Mouse (Mus musculus) ES-Bruce4 (cell line): Measurements from ENCODE around the gene Dlgap5. TPM values are rescaled to one million over a fixed set of nuclear protein-coding genes. Genes with fewer than 3 reads are reported as not detected.
A peak's percentile ranks its signal among the peaks of the same experiment; 100 is the strongest.

ENCODE experiments used
- H3K27ac ChIP-seq: 2 replicates; pipeline ENCODE4 v1.5.1; 2012; ENCODE audit warnings: low read length, inconsistent platforms; ENCODE audit not compliant: insufficient read depth
- H3K27me3 ChIP-seq: 2 replicates; pipeline ENCODE4 v1.6.1; 2012; ENCODE audit warnings: mild to moderate bottlenecking, low read length, inconsistent platforms; ENCODE audit not compliant: control insufficient read depth, poor library complexity, insufficient read depth, severe bottlenecking
- H3K36me3 ChIP-seq: 2 replicates; pipeline ENCODE4 v1.6.1; 2012; ENCODE audit warnings: inconsistent platforms, mild to moderate bottlenecking, low read length, moderate library complexity; ENCODE audit not compliant: control insufficient read depth, poor library complexity, insufficient read depth, severe bottlenecking
- H3K4me1 ChIP-seq: one replicate; pipeline ENCODE4 v1.8.1; 2011; ENCODE audit warnings: low read length; ENCODE audit not compliant: control insufficient read depth, insufficient read depth
- H3K4me3 ChIP-seq: 2 replicates; pipeline ENCODE4 v1.5.1; 2011; ENCODE audit warnings: low read depth, mild to moderate bottlenecking, low read length
- H3K9ac ChIP-seq: 2 replicates; pipeline ENCODE4 v1.6.1; 2012; ENCODE audit warnings: low read depth, mild to moderate bottlenecking, inconsistent platforms; ENCODE audit not compliant: poor library complexity, severe bottlenecking
- H3K9me3 ChIP-seq: replicated peaks from 2 replicates; pipeline ENCODE4 v1.6.1; 2012; ENCODE audit warnings: mild to moderate bottlenecking, low read length, inconsistent platforms; ENCODE audit not compliant: control insufficient read depth, poor library complexity, insufficient read depth, severe bottlenecking
- CTCF ChIP-seq: IDR thresholded peaks from one replicate; pipeline ENCODE4 v1.8.1; 2011; ENCODE audit warnings: low read depth, low read length
- EP300 ChIP-seq: IDR thresholded peaks from 2 replicates; pipeline ENCODE4 v1.6.1; 2011; ENCODE audit warnings: low read depth, low read length; ENCODE audit not compliant: insufficient read depth
- POLR2A ChIP-seq: IDR thresholded peaks from one replicate; pipeline ENCODE4 v1.8.1; 2011; ENCODE audit warnings: low read length; ENCODE audit not compliant: insufficient read depth
- polyA plus RNA-seq: library from polyadenylated mRNA; stranded (reverse); fragments of >200 nt; gene quantifications from 2 replicates; pipeline ENCODE4 v1.2.4, GENCODE M21; 2011; ENCODE audit warnings: low read depth; ENCODE audit not compliant: missing spikeins, insufficient read depth, insufficient read length

Gene Dlgap5
- polyA plus RNA-seq, 1 experiment, result 141 TPM

GRCm38 (mm10) chr14:47371689-47372088, 46.5 kb downstream of the Dlgap5 start:
- H3K9ac ChIP-seq, result no peak overlapping the region
- TF ChIP-seq EP300 (no peak), CTCF (no peak), POLR2A (no peak)
- no peak overlapping the region for H3K27ac ChIP-seq
- no peaks in the 10 kb centered on the region for H3K27me3 ChIP-seq
- no peaks in the 10 kb centered on the region for H3K36me3 ChIP-seq
- no peaks in the 10 kb centered on the region for H3K4me1 ChIP-seq
- no peaks in the 10 kb centered on the region for H3K9me3 ChIP-seq
- H3K4me3 ChIP-seq, result no peak overlapping the region

GRCm38 (mm10) chr14:47370790-47371189, 47.4 kb downstream of the Dlgap5 start:
- no peak overlapping the region for H3K9ac ChIP-seq
- no peak overlapping the region for H3K4me3 ChIP-seq
- H3K36me3 ChIP-seq, result no peaks in the 10 kb centered on the region
- H3K27ac ChIP-seq, result no peak overlapping the region
- no peaks in the 10 kb centered on the region for H3K4me1 ChIP-seq
- H3K9me3 ChIP-seq, result no peaks in the 10 kb centered on the region
- no peaks in the 10 kb centered on the region for H3K27me3 ChIP-seq
- no peak for TF ChIP-seq POLR2A
- no peak for TF ChIP-seq EP300
- no peak for TF ChIP-seq CTCF

- no peaks in the 10 kb centered on the region for H3K27me3 ChIP-seq
- TF ChIP-seq EP300 (no peak), POLR2A (no peak), CTCF (no peak)
- H3K36me3 ChIP-seq, result no peaks in the 10 kb centered on the region
- no peak overlapping the region for H3K27ac ChIP-seq
- no peaks in the 10 kb centered on the region for H3K9me3 ChIP-seq
- H3K4me3 ChIP-seq, result no peak overlapping the region
- H3K9ac ChIP-seq, result no peak overlapping the region
- no peaks in the 10 kb centered on the region for H3K4me1 ChIP-seq
Observed at GRCm38 (mm10) chr14:47369741-47370140, 48.5 kb downstream of the Dlgap5 start.

GRCm38 (mm10) chr14:47367461-47367860, 50.7 kb downstream of the Dlgap5 start, which contains the start of gene Lgals3:
TSS of gene Lgals3 (plus strand) at chr14:47367751.
- Histone ChIP-seq H3K36me3 (no peaks in the 10 kb centered on the region), H3K9ac (no peak within 1 kb of the TSS), H3K4me1 (peaks cover 2% of the 10 kb centered on the region), H3K27ac (no peak within 1 kb of the TSS), H3K9me3 (no peaks in the 10 kb centered on the region), H3K4me3 (no peak within 1 kb of the TSS), H3K27me3 (no peaks in the 10 kb centered on the region)
- TF ChIP-seq EP300, result 0 out of 2 replicates have a peak, but pooled peaks have one; percentile 52
- TF ChIP-seq CTCF, result no peak
- TF ChIP-seq POLR2A, result no peak

GRCm38 (mm10) chr14:47366881-47367321, 51.3 kb downstream of the Dlgap5 start:
- H3K27me3 ChIP-seq, result no peaks in the 10 kb centered on the region
- no peaks in the 10 kb centered on the region for H3K36me3 ChIP-seq
- H3K9ac ChIP-seq, result no peak overlapping the region
- H3K4me3 ChIP-seq, result no peak overlapping the region
- TF ChIP-seq POLR2A, result no peak
- no peak for TF ChIP-seq EP300
- TF ChIP-seq CTCF, result no peak
- H3K9me3 ChIP-seq, result no peaks in the 10 kb centered on the region
- H3K27ac ChIP-seq, result no peak overlapping the region
- peaks cover 2% of the 10 kb centered on the region for H3K4me1 ChIP-seq

- peaks cover 2% of the 10 kb centered on the region for H3K4me1 ChIP-seq
- H3K9me3 ChIP-seq, result no peaks in the 10 kb centered on the region
- H3K27ac ChIP-seq, result no peak overlapping the region
- H3K4me3 ChIP-seq, result peak overlapping the region; percentile 44
- H3K9ac ChIP-seq, result peak overlapping the region; percentile 35
- TF ChIP-seq EP300 (peak; percentile 50; the same call in 1 of the 2 replicates), CTCF (no peak), POLR2A (peak; percentile 18)
- no peaks in the 10 kb centered on the region for H3K27me3 ChIP-seq
- H3K36me3 ChIP-seq, result no peaks in the 10 kb centered on the region
Observed at GRCm38 (mm10) chr14:47364742-47365449, 53.3 kb downstream of the Dlgap5 start.
